Mouse (Mus musculus) kidney, postnatal 14 days (tissue): ENCODE results near the gene Ano6.

Source experiments
- DNase-seq: peaks from one replicate; pipeline ENCODE4 v3.0.0; 2022; ENCODE audit warnings: mixed read lengths

Ano6 gene

GRCm38 (mm10) chr15:95790529-95791071 is at the start of gene Ano6:
Ano6 (plus strand) TSS chr15:95790843.
- peak; percentile 96 for DNase-seq

DNA sequence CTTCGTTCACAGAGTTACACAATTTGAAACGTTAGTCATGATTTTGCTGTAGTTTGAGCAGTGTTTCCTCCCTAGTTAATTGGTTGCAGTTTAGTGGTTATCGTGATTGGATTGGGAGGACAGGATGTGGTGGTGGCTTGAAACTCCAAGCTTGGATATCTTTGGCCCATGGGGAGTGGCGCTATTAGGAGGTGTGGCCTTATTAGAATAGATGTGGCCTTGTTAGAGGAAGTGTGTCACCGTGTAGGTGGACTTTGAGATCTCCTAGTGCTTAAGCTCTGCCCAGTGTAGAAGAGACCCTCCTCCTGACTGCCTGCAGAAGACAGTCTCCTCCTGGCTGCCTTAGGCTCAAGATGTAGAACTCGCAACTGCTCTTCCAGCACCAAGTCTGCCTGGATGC is 47.7 kb upstream of the Ano6 start:
- no peak for DNase-seq

DNA sequence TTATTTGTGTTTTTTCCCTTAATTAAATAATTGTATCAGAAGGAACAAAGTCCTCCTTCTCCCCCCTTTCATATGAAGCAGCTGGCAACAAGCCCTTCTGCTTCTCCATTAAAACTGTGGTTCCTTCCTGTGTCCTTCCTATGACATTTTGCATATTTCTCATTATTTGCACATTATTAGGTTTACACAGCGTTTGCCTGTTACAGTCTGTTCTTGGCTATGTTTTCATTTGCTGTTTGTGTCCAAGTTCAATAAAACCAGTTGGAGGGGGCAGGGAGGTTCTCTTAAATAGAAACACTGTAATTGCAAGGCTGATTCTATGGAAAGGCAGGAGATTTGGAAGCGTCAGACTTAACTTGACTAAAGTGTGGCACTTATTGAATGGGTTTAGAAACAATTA is 46.8 kb upstream of the Ano6 start:
- peak; percentile 47 for DNase-seq

DNA sequence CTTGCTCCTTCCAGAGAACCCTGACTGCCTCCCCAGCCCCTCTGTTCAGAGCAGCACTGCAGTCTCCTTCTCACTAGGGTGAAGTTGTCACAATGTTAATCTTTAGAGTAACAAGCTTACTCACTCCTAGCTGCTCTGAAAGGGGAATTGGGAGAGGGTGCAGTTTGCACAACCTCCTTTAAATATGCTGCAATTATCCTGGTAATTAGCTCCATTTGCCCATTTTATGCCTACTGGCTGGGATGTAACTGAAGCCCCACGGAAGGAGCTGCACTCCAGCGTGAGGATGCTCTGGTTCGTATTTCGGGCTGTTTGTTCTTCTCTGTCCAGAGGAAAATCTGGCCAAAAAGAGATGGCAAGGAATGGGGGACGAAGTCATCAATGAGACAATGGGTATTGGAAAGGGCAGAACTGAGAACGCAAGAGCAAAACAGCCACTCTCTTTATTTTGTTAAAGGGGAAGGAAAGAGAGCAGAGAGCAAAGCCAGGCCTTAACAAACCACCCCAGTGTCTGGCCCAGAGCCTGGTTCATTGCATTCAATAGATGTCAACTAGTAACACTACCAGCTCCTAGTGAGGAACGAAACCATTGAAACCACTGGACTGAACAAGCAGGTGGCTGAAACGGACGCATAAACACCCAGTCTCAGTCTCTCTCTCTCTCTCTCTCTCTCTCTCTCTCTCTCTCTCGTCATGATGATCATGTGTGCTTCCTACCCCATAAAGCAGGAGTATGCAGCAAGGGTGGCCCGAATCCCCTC is 45.1 kb upstream of the Ano6 start:
- no peak for DNase-seq

GRCm38 (mm10) chr15:95746513-95746912 is 44.1 kb upstream of the Ano6 start:
- DNase-seq, result no peak

- peak; percentile 52 for DNase-seq
These were observed 43.4 kb upstream of the Ano6 start for GRCm38 (mm10) chr15:95746955-95747931.

GRCm38 (mm10) chr15:95749216-95749615 is 41.4 kb upstream of the Ano6 start:
- no peak for DNase-seq

- DNase-seq, result no peak
These were observed 40.6 kb upstream of the Ano6 start for GRCm38 (mm10) chr15:95750038-95750437.

DNA sequence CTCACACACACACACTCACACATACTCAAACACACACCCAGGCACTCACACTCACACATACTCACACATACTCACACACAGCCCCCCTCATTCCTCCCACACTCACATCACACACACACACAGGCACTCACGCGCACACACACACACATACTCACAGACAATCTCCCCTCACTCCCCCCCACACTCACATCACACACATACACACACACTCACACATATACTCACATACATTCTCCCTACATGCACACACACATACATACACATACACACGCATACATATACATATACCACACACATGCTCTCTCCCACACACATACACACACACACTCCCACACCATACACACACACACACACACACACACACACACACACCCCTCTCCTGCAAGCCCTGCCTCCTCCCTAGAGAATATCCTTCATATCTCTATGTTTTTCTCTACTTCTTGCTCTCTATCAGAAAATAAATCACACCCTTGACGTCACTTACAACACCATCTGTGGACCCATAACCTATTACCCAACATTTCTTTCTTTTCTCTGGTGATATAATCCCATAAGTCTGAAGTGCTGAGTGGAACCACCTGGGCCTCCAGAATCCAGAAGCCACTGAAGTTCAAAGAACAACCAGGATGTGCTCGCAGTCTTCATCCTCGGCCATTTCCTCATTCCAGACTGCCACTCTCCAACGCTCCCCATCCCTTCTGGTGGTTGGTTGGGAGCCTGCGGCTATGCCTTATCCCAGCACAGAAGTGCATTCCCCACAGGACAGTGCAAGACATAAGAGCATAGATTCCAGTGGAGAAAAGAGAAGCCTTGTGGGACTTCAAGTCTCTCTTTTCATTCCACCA is 38.6 kb upstream of the Ano6 start:
- DNase-seq, result peak; percentile 28

DNA sequence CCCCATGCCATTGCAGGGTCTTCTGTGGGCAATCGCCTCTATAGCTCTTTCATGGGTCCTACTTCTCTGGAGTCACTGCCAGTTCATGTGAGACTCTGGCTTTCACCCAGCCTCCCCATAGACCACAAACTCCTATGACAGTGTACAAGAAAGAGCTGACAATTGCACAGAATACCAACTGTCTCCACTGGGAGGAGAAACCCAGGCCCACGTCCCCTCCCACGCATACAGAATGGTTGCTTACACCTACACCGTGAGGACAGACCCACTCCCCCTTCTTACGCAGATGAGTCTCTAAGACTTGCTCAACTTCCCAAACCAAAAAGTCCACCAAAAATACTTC is 38.0 kb upstream of the Ano6 start:
- DNase-seq, result no peak

DNA sequence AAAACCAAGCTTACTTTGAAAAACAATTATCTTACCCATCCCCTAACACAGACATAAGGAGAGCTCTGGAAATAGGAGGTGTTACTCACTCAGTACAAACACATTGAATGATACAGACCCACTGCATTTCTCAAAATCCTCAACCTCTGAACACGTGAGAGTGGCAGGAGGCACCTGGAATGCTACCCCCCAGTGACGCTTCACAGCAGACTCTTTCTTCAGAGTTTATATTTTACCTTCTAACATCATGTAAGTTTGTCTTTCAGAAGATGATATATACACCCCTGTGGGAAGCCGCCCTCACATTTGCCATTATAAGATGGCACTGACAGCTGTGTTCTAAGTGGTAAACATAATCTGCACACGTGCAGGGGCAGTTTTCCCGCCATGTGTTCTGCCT is 37.6 kb upstream of the Ano6 start:
- DNase-seq, result no peak

- DNase-seq, result peak; percentile 87
These were observed 33.5 kb upstream of the Ano6 start for GRCm38 (mm10) chr15:95757169-95757568.

DNA sequence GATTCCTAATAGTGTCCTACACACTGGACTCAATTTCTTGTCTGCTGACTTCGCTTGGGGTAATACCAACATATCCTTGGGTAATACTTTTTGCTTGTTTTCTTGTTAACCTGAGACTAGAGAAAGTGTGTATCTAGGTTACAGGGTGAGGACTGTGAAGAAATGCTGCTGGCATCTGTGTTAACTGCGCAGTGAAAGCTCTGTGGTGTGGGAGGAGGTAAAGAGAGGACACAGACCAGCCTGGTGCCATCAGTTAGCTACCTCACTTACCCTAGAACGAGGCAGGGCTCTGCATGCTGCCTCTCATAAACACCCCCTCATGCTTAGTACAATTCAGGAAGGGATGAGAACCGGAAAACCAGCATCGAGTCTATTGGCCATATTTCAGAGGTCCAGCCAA is 32.6 kb upstream of the Ano6 start:
- no peak for DNase-seq

- DNase-seq, result no peak
These were observed 31.8 kb upstream of the Ano6 start for GRCm38 (mm10) chr15:95758696-95759434.

DNA sequence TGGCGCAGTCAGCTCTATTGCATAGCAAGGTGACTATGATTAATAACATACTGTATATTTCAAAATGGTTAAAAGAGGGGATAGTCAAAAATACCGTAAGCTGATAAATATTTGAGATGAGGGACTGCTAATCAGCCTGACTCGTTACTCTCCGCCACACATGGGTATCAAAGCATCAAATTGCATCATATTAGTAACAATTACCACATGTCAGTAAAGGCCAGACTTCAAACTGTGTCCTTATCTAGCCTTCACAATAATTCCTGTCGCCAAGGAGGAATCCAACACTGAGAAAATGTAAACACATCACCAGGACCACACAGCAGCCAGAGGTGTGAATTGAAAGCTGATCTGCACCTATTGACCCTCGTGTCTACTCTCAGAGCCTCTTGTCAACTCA is 30.8 kb upstream of the Ano6 start:
- DNase-seq, result no peak

DNA sequence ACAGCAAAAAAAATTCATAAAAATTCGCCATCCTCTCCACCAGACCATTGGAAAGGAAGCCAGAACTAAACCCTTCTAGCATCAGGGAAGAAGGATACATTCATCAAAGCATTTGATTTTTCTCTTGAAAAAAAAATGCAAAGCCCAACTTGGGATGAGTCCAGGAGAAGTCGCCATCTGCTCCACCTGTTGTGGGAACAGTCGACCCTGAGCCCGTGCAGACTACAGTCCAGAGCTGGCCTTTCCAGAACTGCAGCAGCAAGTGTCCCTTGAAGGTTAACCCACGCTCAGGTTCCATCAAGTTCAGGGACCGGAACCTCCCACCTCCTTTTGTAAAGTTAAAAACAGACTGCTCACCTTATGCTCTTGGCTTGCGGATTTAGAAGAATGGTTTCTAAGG is 29.2 kb upstream of the Ano6 start:
- DNase-seq, result no peak

DNA sequence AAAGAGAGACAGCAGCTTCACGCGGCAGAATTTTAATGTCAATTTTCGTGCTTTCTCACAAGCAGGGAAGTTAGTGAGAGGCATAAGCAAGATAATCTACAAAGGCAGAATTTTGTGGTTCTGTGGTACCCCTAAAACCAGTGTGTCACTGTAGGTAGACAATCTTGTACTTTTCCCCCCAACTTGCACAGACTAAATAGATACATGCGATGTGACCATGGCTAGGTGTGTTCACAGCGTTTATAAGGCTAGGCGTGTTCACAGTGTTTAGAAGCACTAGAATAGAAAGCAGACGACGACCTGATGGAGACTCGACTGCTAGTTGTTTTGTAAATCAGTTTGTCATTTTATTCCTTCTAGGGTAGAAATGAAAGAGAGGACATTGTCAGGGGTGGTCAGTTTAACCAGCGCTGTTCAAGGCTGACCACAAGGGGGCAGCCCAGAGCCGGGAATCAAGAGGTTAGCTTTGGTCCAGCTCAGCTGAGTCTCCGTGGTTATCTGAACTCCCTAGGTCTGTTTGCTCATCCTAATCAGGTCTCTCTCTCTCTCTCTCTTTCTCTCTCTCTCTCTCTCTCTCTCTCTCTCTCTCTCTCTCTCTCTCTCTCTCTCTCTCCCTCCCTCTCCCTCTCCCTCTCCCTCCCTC is 27.9 kb upstream of the Ano6 start:
- DNase-seq, result peak; percentile 80

- no peak for DNase-seq
These were observed 27.2 kb upstream of the Ano6 start for GRCm38 (mm10) chr15:95763464-95763863.

GRCm38 (mm10) chr15:95765271-95765670 is 25.4 kb upstream of the Ano6 start:
- DNase-seq, result no peak

DNA sequence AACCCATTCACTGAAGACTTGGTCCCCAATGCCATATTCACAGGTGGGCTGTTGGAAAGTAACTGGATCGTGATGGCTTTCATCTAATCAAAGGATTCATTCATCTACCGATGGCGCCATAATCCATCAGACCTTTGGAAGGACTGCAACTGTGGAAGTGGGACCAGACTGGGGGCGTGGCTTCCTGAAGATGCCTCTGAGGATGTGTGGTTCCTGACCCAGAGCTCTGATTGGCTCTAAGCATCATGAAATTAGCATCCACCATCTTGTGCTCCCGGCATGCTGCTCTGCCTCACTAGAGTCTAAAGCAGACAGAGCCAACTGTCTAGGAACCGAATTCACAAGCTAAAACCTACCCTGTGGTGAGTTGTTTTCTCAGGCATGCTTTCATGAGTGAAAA is 24.7 kb upstream of the Ano6 start:
- no peak for DNase-seq

DNA sequence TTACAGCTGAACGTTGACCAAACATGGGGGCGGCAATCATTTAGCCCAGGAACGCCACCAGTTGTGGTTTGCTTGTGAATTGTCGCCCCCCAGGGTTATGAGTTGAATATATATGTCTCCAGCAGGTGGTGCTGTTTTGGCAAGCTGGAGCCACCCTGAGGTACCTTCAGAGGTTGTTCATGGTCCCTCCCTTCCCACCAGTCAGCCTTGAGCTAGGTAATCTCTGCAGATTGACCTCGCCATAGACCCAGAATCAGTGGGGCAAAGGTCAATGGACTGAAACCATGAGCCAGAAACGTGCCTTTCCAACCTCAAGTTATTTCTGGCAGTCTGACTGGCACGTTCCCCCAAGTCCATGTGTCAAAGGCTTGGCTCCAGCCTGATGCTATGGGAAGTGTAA is 22.8 kb upstream of the Ano6 start:
- no peak for DNase-seq

DNA sequence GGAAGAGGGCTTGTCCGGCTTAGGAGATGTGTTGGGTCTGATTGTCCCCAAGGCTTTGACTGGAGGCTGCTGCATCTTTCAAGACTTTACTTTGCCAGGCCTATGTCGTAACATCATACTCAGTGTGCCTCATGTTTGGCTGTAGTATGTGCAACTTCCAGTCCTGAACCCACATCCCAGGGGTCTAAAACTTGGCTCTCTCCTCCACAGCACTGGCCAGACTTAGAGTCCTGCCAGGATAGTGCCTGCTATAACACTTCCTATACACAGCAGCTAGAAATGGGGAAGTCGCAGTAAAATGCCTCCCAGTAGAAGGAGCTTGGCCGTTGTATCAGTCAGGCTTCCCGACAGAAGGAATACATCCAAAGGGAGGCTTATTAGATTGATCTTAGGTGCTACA is 21.9 kb upstream of the Ano6 start:
- no peak for DNase-seq
